Mouse (Mus musculus) midbrain, embryonic 11.5 days (tissue): ENCODE data around the gene Car12. TPM values are rescaled to one million over a fixed set of nuclear protein-coding genes. Genes with fewer than 3 reads are reported as not detected.

Experiments
- ATAC-seq: fragments of 200-750 bp; cut with Nextera tagmentation; 2 replicates; pipeline ENCODE4 v1.8.0; 2017; ENCODE audit warnings: moderate TSS enrichment, moderate library complexity; ENCODE audit not compliant: low FRiP score
- DNase-seq: peaks from one replicate; pipeline ENCODE4 v3.0.0; 2015; ENCODE audit warnings: low spot score; ENCODE audit errors: missing footprints
- H3K27ac ChIP-seq: fragments of 300-500 bp; sonication (generic); 2 replicates; pipeline ENCODE4 v1.5.1; 2014; ENCODE audit warnings: low read depth, low read length
- H3K27me3 ChIP-seq: fragments of 300-500 bp; sonication (generic); 2 replicates; pipeline ENCODE4 v1.6.1; 2014; ENCODE audit warnings: mild to moderate bottlenecking, low read length, moderate library complexity, mixed read lengths; ENCODE audit not compliant: control insufficient read depth, insufficient read depth
- H3K36me3 ChIP-seq: fragments of 300-500 bp; sonication (generic); 2 replicates; pipeline ENCODE4 v1.6.1; 2014; ENCODE audit warnings: mild to moderate bottlenecking, low read length, moderate library complexity, mixed read lengths; ENCODE audit not compliant: control insufficient read depth, insufficient read depth
- H3K4me1 ChIP-seq: fragments of 300-500 bp; sonication (generic); 2 replicates; pipeline ENCODE4 v1.6.1; 2014; ENCODE audit warnings: low read length; ENCODE audit not compliant: control insufficient read depth, insufficient read depth
- H3K4me2 ChIP-seq: fragments of 300-500 bp; sonication (generic); 2 replicates; pipeline ENCODE4 v1.6.1; 2014; ENCODE audit warnings: mild to moderate bottlenecking, moderate library complexity
- H3K4me3 ChIP-seq: fragments of 300-500 bp; sonication (generic); 2 replicates; pipeline ENCODE4 v1.5.1; 2014; ENCODE audit warnings: low read depth, low read length
- H3K9ac ChIP-seq: fragments of 300-500 bp; sonication (generic); 2 replicates; pipeline ENCODE4 v1.6.1; 2014; ENCODE audit warnings: low read length
- H3K9me3 ChIP-seq: fragments of 300-500 bp; sonication (generic); 2 replicates; pipeline ENCODE4 v1.6.1; 2016; ENCODE audit warnings: low read length; ENCODE audit not compliant: control insufficient read depth
- WGBS: fragments of 180-500 bp; shearing (Covaris S2); extraction: QIAGEN DNeasy Blood & Tissue Kit; methylation state at CpG from one replicate; pipeline ENCODE4 v1.1.7; 2014; 5-methylcytosine and 5-hydroxymethylcytosine counted together
- polyA plus RNA-seq: library from polyadenylated mRNA; unstranded; fragments of >200 nt; fragmentation: Nextera tagmentation; extraction: Ambion mirVana; gene quantifications from 2 replicates; pipeline ENCODE4 v1.2.1, GENCODE M21; 2014

The Car12 gene
- polyA plus RNA-seq, 1 experiment from 2014 or later = 0.66 TPM

- Histone ChIP-seq H3K4me2 (no peak overlapping the region), H3K36me3 (no peaks in the 10 kb centered on the region), H3K9ac (no peak overlapping the region), H3K4me3 (no peak overlapping the region), H3K9me3 (no peaks in the 10 kb centered on the region), H3K27me3 (no peaks in the 10 kb centered on the region), H3K27ac (no peak overlapping the region), H3K4me1 (no peaks in the 10 kb centered on the region)
- 84% methylated on average over 5 of the region's 5 CpGs for WGBS
- no peak for ATAC-seq
- no peak for DNase-seq
Observed at GRCm38 (mm10) chr9:66722187-66722868, 8.8 kb downstream of the Car12 start.

- Histone ChIP-seq H3K9me3 (no peaks in the 10 kb centered on the region), H3K4me3 (no peak overlapping the region), H3K27ac (no peak overlapping the region), H3K27me3 (no peaks in the 10 kb centered on the region), H3K4me1 (no peaks in the 10 kb centered on the region), H3K36me3 (no peaks in the 10 kb centered on the region), H3K9ac (no peak overlapping the region), H3K4me2 (no peak overlapping the region)
- 81% methylated on average over 5 of the region's 5 CpGs for WGBS
- DNase-seq (no peak), ATAC-seq (no peak)
Observed at GRCm38 (mm10) chr9:66722869-66723272, 9.4 kb downstream of the Car12 start.

DNA sequence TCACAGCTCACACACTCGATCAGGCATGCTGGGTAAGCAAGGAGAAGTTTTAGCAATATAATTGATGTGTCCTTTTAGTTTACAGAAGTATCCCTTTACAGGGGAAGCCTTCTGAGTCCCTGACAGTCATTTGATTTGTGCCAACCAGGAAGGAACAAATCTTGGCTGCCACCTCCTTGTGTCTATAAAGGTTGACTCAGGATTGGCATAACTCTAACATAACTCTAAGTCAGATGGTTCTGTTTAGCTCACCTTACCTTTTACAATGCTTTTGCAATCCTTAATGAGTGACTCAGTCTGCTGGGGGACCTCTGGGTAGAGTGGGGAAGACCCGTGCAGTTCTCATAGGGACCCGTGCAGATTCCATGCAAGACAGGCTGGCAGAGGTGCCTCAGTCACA, 12.1 kb downstream of the Car12 start:
- H3K27ac ChIP-seq = no peak overlapping the region
- H3K4me2 ChIP-seq = no peak overlapping the region
- ATAC-seq (no peak), DNase-seq (no peak)
- H3K36me3 ChIP-seq = no peaks in the 10 kb centered on the region
- no peaks in the 10 kb centered on the region for H3K27me3 ChIP-seq
- H3K4me3 ChIP-seq = no peak overlapping the region
- no peak overlapping the region for H3K9ac ChIP-seq
- no peaks in the 10 kb centered on the region for H3K9me3 ChIP-seq
- H3K4me1 ChIP-seq = no peaks in the 10 kb centered on the region
- WGBS = 88% methylated on average over 3 of the region's 3 CpGs

GRCm38 (mm10) chr9:66727333-66727732, 13.8 kb downstream of the Car12 start:
- Histone ChIP-seq H3K9ac (no peak overlapping the region), H3K36me3 (no peaks in the 10 kb centered on the region), H3K4me3 (no peak overlapping the region), H3K4me1 (no peaks in the 10 kb centered on the region), H3K27ac (no peak overlapping the region), H3K4me2 (no peak overlapping the region), H3K9me3 (no peaks in the 10 kb centered on the region), H3K27me3 (no peaks in the 10 kb centered on the region)
- no peak for ATAC-seq
- DNase-seq = no peak
- 77% methylated on average over 7 of the region's 7 CpGs for WGBS

- no peak overlapping the region for H3K4me2 ChIP-seq
- no peak for DNase-seq
- no peaks in the 10 kb centered on the region for H3K9me3 ChIP-seq
- no peaks in the 10 kb centered on the region for H3K27me3 ChIP-seq
- H3K9ac ChIP-seq = no peak overlapping the region
- 69% methylated on average over 3 of the region's 3 CpGs for WGBS
- H3K27ac ChIP-seq = no peak overlapping the region
- H3K4me3 ChIP-seq = no peak overlapping the region
- no peaks in the 10 kb centered on the region for H3K4me1 ChIP-seq
- ATAC-seq = no peak
- no peaks in the 10 kb centered on the region for H3K36me3 ChIP-seq
Observed at GRCm38 (mm10) chr9:66730556-66730955, 17.1 kb downstream of the Car12 start.

- WGBS = 85% methylated on average over 7 of the region's 7 CpGs
- ATAC-seq (no peak), DNase-seq (no peak)
- Histone ChIP-seq H3K4me3 (no peak overlapping the region), H3K27ac (no peak overlapping the region), H3K9me3 (no peaks in the 10 kb centered on the region), H3K9ac (no peak overlapping the region), H3K4me1 (no peaks in the 10 kb centered on the region), H3K4me2 (no peak overlapping the region), H3K36me3 (no peaks in the 10 kb centered on the region), H3K27me3 (no peaks in the 10 kb centered on the region)
Observed at GRCm38 (mm10) chr9:66731284-66731683, 17.8 kb downstream of the Car12 start.

GRCm38 (mm10) chr9:66732791-66733691, 19.6 kb downstream of the Car12 start:
- Histone ChIP-seq H3K27ac (no peak overlapping the region), H3K9me3 (no peaks in the 10 kb centered on the region), H3K9ac (no peak overlapping the region), H3K4me2 (no peak overlapping the region), H3K4me3 (no peak overlapping the region), H3K27me3 (no peaks in the 10 kb centered on the region), H3K4me1 (no peaks in the 10 kb centered on the region), H3K36me3 (no peaks in the 10 kb centered on the region)
- no peak for ATAC-seq
- 53% methylated on average over 15 of the region's 15 CpGs for WGBS
- DNase-seq = no peak

DNA sequence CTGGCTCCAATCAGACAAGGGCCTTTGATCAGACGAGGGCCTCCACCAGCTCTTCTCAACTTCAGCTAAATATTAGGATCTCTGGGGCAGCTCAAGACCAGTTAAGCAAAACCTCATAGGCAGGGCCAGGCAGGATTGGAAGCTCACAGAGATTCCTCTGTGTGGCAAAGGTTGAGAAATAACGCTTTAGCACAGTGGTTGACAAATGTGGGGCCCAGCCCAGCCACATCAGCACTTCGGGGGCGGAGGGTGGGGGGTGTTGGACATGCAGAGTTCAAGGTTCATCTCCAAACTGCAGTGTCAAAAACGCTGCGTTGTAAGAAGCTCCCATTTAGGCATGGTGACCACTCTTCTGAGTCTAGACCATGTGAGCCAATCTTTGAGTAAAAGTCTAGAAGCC, 21.1 kb downstream of the Car12 start:
- ATAC-seq (no peak), DNase-seq (no peak)
- Histone ChIP-seq H3K36me3 (no peaks in the 10 kb centered on the region), H3K27me3 (no peaks in the 10 kb centered on the region), H3K9me3 (no peaks in the 10 kb centered on the region), H3K9ac (no peak overlapping the region), H3K4me3 (no peak overlapping the region), H3K4me2 (no peak overlapping the region), H3K27ac (no peak overlapping the region), H3K4me1 (no peaks in the 10 kb centered on the region)
- WGBS = 85% methylated on average over 6 of the region's 6 CpGs

DNA sequence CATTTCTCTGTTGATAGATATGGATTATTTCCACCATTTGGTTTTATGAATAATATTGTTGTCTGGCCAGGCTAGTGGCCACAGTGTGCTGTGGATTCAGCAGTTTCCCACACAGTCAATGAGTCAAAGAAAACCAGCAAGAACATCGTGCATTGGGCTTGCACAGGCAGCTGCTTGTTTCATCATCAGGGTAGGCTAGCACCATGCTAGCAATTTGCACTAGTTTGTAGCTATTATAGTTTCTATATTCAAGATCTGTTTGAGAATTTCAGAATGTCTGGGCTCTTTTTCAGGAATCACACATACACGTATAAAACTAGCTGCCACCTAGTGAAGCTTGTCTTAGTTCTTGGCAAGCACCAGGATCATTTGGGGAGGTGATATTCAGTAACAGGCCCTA, 21.6 kb downstream of the Car12 start:
- Histone ChIP-seq H3K4me3 (no peak overlapping the region), H3K27ac (no peak overlapping the region), H3K9me3 (no peaks in the 10 kb centered on the region), H3K27me3 (no peaks in the 10 kb centered on the region), H3K4me1 (no peaks in the 10 kb centered on the region), H3K9ac (no peak overlapping the region), H3K36me3 (no peaks in the 10 kb centered on the region), H3K4me2 (no peak overlapping the region)
- DNase-seq = no peak
- 87% methylated on average over 2 of the region's 2 CpGs for WGBS
- ATAC-seq = no peak
